Mouse (Mus musculus): Measurements from ENCODE around the gene Tex52.
"Not testable (repeated sequence)": the region's sequence is repeated elsewhere in the genome, so short reads cannot be mapped to it uniquely, and the experiment has no call there.

The Tex52 gene

GRCm38 (mm10) chr6:128380594-128381167 is 5.4 kb downstream of the Tex52 start:
- not testable (repeated sequence) for DNase-seq (ENCODE audit: low spot score in 2 of 2)

- DNase-seq (ENCODE audit: low spot score in 2 of 2) = no peak
Measured at GRCm38 (mm10) chr6:128381254-128381653, 6.0 kb downstream of the Tex52 start.

- DNase-seq (ENCODE audit: low spot score in 2 of 2) = no peak
Measured at GRCm38 (mm10) chr6:128383752-128384151, 8.5 kb downstream of the Tex52 start.

- no peak for DNase-seq (ENCODE audit: low spot score in 2 of 2)
Measured at GRCm38 (mm10) chr6:128385026-128385425, 9.8 kb downstream of the Tex52 start.

GRCm38 (mm10) chr6:128389185-128389584 is 13.9 kb downstream of the Tex52 start:
- no peak for DNase-seq (ENCODE audit: low spot score in 2 of 2)

- no peak for DNase-seq (ENCODE audit: low spot score in 2 of 2)
Measured at GRCm38 (mm10) chr6:128390683-128391082, 15.4 kb downstream of the Tex52 start.

- no peak for DNase-seq (ENCODE audit: low spot score in 2 of 2)
Measured at GRCm38 (mm10) chr6:128397574-128398261, 22.5 kb downstream of the Tex52 start.

GRCm38 (mm10) chr6:128398996-128399395 is 23.7 kb downstream of the Tex52 start, which contains the start of gene Nrip2:
Gene Nrip2 (plus strand): TSS chr6:128399296.
- no peak for DNase-seq (ENCODE audit: low spot score in 2 of 2)

GRCm38 (mm10) chr6:128399421-128400185 is 24.3 kb downstream of the Tex52 start:
- peak; percentile 59 to 72 for DNase-seq (ENCODE audit: low spot score in 2 of 2)

GRCm38 (mm10) chr6:128404708-128405107 is 29.5 kb downstream of the Tex52 start:
- DNase-seq (ENCODE audit: low spot score in 2 of 2) = no peak

- DNase-seq (ENCODE audit: low spot score in 2 of 2) = no peak
Measured at GRCm38 (mm10) chr6:128408544-128409125, 33.4 kb downstream of the Tex52 start.

GRCm38 (mm10) chr6:128410305-128410704 is 35.0 kb downstream of the Tex52 start:
- no peak for DNase-seq (ENCODE audit: low spot score in 2 of 2)

- DNase-seq (ENCODE audit: low spot score in 2 of 2) = peak; percentile 84 to 85
Measured at GRCm38 (mm10) chr6:128411115-128411514, 35.9 kb downstream of the Tex52 start.

- DNase-seq (ENCODE audit: low spot score in 2 of 2) = no peak
Measured at GRCm38 (mm10) chr6:128416169-128416568, 40.9 kb downstream of the Tex52 start.

GRCm38 (mm10) chr6:128418076-128418475 is 42.8 kb downstream of the Tex52 start:
- DNase-seq (ENCODE audit: low spot score in 2 of 2) = no peak

- no peak for DNase-seq (ENCODE audit: low spot score in 2 of 2)
Measured at GRCm38 (mm10) chr6:128421036-128421435, 45.8 kb downstream of the Tex52 start.

GRCm38 (mm10) chr6:128421480-128421879 is 46.2 kb downstream of the Tex52 start:
- DNase-seq (ENCODE audit: low spot score in 2 of 2) = no peak

- no peak for DNase-seq (ENCODE audit: low spot score in 2 of 2)
Measured at GRCm38 (mm10) chr6:128423496-128424268, 48.4 kb downstream of the Tex52 start.

- DNase-seq (ENCODE audit: low spot score in 2 of 2) = peak; percentile 97 to 98
Measured at GRCm38 (mm10) chr6:128424269-128425019, 49.2 kb downstream of the Tex52 start, which contains the start of gene Itfg2. Gene Itfg2 (minus strand): TSS chr6:128424931.

- DNase-seq (ENCODE audit: low spot score in 2 of 2) = no peak
Measured at GRCm38 (mm10) chr6:128425046-128425445, 49.8 kb downstream of the Tex52 start.

GRCm38 (mm10) chr6:128427571-128427970 is 52.3 kb downstream of the Tex52 start:
- DNase-seq (ENCODE audit: low spot score in 2 of 2) = no peak
